ENCODE assay signal across 17 mouse cellular contexts in the genomic region with DNA sequence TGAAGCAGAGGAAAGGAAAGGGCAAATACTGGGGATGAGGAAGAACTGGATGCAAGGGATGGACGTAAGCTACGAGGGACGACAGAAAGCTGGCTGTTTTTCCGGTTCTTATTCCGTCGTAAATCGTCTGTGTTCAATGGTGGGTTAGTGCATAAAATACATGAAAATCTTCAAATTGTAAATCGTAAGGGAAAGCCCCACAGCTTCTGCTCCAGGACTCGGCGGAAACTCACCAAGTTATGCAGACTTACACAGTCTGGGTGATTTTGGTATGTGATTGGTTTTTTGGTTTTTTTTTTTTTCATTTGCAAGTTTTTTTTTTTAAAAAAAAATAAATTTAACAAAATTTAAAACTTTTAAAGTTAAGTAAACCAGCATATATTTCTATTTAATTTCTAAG.
"Had no signal": no experiment of that assay in that cellular context is flagged by ENCODE, and none has a peak within 500 bp of the region (broad histone marks: within the 10 kb centered on the region; RNA-seq: fewer than 3 reads in every experiment).

No protein-coding gene starts in this region.

- ATAC-seq: lung, postnatal 0 days; midbrain, embryonic 13.5 days; midbrain, embryonic 15.5 days had no signal

- H3K27ac ChIP-seq: lung, embryonic 15.5 days; macrophage; midbrain, embryonic 13.5 days; midbrain, embryonic 15.5 days; neural tube, embryonic 12.5 days; stomach, embryonic 15.5 days; stomach, postnatal 0 days had no signal

- H3K9me3 ChIP-seq: lung, embryonic 15.5 days; midbrain, embryonic 13.5 days; midbrain, embryonic 15.5 days; neural tube, embryonic 12.5 days; stomach, embryonic 15.5 days had no signal

- H3K4me3 ChIP-seq: lung, embryonic 15.5 days; megakaryocyte, embryonic 14.5 days; midbrain, embryonic 13.5 days; midbrain, embryonic 15.5 days; neural tube, embryonic 12.5 days; stomach, embryonic 15.5 days had no signal

- H3K27me3 ChIP-seq: lung, embryonic 15.5 days; megakaryocyte, embryonic 14.5 days; midbrain, embryonic 13.5 days; midbrain, embryonic 15.5 days; neural tube, embryonic 12.5 days; stomach, embryonic 15.5 days had no signal

- H3K36me3 ChIP-seq: lung, embryonic 15.5 days; midbrain, embryonic 13.5 days; midbrain, embryonic 15.5 days; stomach, embryonic 15.5 days had no signal

- H3K4me1 ChIP-seq: megakaryocyte, embryonic 14.5 days; midbrain, embryonic 15.5 days; neural tube, embryonic 12.5 days; stomach, embryonic 15.5 days had no signal

- H3K9ac ChIP-seq: lung, embryonic 15.5 days; midbrain, embryonic 13.5 days; midbrain, embryonic 15.5 days; neural tube, embryonic 12.5 days; stomach, embryonic 15.5 days had no signal

- DNase-seq: lung, adult 2 months; lung, postnatal 14 days; lung, postnatal 36 days; right cerebral cortex, postnatal 14 days; thymus, adult 2 months; thymus, postnatal 25 days; thymus, postnatal 4 days had no signal

- H3K4me2 ChIP-seq: lung, embryonic 15.5 days; midbrain, embryonic 11.5 days; midbrain, embryonic 13.5 days; midbrain, embryonic 15.5 days; neural tube, embryonic 12.5 days; stomach, embryonic 15.5 days had no signal
